Mouse (Mus musculus): ENCODE results near the gene Cfap97d2.
A peak's percentile ranks its signal among the peaks of the same experiment; 100 is the strongest.
"Not testable (repeated sequence)": the region's sequence is repeated elsewhere in the genome, so short reads cannot be mapped to it uniquely, and the experiment has no call there.

Gene Cfap97d2

GRCm38 (mm10) chr8:13687941-13688340 is 17.7 kb upstream of the Cfap97d2 start:
- peak; percentile 54 for DNase-seq

- no peak for DNase-seq
These were observed 17.2 kb upstream of the Cfap97d2 start for GRCm38 (mm10) chr8:13688461-13688860.

DNA sequence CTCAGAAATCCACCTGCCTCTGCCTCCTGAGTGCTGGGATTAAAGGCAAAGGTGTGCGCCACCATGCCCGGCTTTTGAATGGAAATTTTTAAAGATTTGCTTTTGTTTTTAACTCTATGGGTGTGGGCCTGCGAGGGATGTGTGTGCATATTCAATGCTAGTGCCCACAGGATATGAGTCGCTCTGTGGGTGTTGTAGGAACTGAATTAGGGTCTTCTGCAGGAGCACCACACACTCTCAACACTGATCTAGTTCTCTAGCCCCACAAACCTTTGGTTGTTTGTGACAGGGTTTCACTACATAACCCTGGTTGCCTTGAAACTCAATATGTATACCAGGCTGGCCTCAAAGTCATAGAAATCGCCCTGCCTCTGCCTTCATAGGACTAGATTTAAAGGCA is 16.4 kb upstream of the Cfap97d2 start:
- DNase-seq, result no peak

- no peak for DNase-seq
These were observed 13.2 kb upstream of the Cfap97d2 start for GRCm38 (mm10) chr8:13692302-13693066.

GRCm38 (mm10) chr8:13694735-13695134 is 11.0 kb upstream of the Cfap97d2 start:
- no peak for DNase-seq

DNA sequence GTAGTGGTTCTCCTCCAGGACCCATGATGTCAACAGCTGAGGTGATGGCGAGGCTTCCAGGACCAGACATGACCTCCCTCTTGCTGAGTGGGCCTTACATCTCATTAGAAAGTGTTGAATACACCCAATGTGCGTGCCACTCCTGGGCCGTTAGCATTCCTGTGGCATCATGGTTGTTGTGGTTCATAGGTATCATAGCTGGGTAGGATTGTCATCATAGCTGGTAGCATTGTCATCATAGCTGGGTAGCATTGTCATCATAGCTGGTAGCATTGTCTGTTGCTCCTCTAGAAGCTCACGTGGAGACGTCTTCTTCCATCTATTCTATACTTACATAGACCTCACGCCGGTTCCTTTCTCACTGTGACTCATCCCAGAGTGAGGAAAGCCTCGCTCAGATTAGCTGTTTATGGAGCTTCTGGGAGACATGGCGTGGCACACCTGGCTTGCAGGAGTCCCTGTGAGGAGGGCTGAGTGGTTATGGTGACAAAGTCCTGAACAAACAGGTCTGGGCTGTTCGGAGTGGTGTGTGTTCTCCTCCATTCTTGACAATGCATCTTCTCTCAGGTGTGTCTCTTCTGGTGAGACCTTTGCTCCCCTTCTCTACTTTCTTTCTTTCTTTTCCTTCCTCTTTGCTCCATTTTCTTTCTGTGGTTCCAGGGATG is 10.4 kb upstream of the Cfap97d2 start:
- no peak for DNase-seq

- DNase-seq, result no peak
These were observed 9.5 kb upstream of the Cfap97d2 start for GRCm38 (mm10) chr8:13696157-13696556.

GRCm38 (mm10) chr8:13697196-13697595 is 8.5 kb upstream of the Cfap97d2 start:
- DNase-seq, result no peak

DNA sequence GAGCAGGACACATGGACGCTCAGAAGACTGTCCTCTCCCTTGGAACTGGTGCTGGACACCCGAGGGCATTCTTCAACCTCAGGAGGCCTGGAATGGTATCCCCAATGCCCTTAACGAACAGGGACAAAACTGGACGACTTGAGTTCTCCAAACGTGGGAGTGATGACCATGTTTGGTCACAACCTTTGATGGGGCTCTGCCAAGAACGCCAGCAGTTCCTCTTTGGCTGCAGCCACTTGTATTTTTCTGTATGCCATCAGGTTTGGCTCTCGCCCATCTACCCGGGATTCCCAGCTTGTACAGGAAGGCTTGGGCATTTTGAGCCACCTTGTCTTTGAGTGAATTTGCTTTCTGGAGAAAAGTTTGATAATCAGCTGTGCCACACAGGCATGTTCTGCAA is 8.0 kb upstream of the Cfap97d2 start:
- no peak for DNase-seq

GRCm38 (mm10) chr8:13698281-13698680 is 7.4 kb upstream of the Cfap97d2 start:
- no peak for DNase-seq

GRCm38 (mm10) chr8:13699323-13699949 is 6.3 kb upstream of the Cfap97d2 start:
- DNase-seq, result no peak

DNA sequence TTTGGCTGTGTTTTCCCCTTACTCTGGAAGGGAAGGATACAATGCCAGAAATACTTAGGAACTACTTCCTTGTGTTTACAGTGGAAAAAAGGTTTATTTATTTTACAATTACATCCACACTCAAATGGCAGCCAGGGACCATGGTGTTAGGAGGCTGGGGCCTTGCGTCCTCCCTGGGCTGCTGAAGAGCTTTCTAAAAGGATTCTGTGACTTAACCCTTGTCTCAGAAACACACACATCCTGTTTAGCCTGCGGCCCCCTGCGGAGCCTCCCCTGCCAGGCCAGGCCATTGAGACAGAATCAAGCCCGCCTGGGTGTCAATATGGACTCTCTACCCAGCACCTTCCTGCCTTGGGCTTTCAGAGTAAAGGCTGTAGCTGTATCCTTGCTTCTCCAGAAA is 2.9 kb upstream of the Cfap97d2 start:
- no peak for DNase-seq

- DNase-seq, result no peak
These were observed 1.9 kb upstream of the Cfap97d2 start for GRCm38 (mm10) chr8:13703756-13704155.

DNA sequence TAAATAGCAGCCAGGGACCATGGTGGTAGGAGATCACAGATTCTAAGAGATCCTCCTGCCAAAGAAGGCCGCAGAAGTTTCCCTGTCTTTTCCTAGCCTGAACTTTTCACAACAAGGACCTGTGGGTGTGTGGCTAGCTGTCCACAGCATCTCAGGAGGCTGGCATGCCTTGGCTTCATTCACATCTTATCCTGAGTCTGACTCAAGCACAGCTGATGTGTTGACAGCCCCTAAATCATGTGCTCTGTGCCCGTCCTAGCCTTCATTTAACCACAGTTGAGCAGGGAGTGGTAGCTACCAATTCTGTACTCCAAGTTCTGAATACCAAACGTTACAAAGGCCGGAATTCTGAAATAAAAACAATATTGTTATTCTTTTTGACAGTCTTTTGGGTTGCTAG is 1.4 kb upstream of the Cfap97d2 start:
- DNase-seq, result no peak

- no peak for DNase-seq
These were observed 1.2 kb downstream of the Cfap97d2 start for GRCm38 (mm10) chr8:13706918-13707317.

DNA sequence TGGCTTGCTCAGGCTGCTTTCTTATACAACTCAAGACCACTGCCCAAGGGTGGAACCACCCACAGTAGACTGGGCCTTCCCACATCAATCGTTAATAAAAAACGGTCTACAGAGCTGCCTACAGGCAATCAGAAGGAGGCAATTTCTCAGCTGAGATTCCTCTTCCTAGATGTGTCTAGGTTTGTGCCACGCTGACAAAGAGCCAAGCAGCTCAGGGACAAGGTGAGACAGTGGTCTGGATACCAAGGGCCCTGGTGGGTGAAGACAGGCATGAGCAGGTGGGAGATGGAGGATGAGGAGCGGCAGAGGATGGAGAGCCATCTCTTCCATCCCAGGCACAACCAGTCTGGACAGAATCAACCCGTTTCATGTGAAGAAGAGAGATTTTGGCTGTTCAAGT is 2.8 kb downstream of the Cfap97d2 start:
- no peak for DNase-seq

- DNase-seq, result no peak
These were observed 13.3 kb downstream of the Cfap97d2 start for GRCm38 (mm10) chr8:13718980-13719379.

- peak; percentile 75 for DNase-seq
These were observed 20.0 kb downstream of the Cfap97d2 start for GRCm38 (mm10) chr8:13725722-13726121.

DNA sequence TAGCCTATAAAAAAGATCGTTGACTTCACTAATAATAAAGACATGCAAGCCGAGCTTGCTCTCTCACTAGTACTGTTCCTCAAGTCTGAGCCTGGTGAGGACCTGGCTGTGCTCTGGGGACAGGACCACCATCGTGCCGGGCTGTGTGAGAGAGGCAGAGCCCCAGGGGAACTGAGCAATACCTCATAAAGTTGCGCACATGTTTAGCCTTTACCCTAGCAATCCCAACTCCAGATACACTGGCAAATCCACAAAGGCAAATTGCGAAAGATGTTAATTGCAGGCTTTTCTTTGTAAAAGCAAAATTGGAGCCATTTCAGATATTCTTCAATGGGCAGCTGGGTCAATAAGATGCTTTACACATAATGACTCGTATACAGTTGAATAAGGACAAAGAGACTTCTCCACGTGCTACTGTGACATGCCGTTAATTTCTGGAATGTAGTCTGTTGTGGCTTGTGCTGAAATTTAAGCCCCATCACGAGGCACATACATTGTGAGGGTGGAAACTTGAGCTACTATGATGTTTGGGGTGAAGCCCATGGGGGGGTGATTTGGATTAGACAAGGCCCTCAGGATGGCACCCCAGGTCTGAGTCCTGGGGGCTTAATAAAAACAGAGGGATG is 21.9 kb downstream of the Cfap97d2 start:
- DNase-seq, result no peak

DNA sequence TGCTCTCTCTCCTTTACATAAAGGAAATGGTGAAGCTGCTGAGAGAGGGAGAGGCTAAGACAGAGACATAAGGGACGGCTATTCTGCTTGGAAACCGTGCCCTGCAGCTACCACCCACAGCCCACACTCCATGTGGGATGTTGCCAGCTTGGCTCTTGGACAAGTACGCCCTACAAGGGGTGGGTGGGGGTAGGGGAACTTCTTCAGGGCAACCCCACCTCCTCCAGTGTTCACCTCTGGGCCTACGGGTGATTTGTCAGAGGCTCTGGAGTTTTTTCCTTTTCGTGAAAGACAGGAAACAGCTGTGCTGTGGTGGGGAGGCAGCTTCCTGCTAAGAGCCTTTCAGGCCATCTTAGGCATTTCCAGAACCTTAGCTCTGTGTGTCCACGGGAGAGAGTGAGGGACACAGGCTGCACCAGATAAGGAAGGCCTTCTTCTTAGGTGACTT is 34.7 kb downstream of the Cfap97d2 start:
- DNase-seq, result peak; percentile 60

DNA sequence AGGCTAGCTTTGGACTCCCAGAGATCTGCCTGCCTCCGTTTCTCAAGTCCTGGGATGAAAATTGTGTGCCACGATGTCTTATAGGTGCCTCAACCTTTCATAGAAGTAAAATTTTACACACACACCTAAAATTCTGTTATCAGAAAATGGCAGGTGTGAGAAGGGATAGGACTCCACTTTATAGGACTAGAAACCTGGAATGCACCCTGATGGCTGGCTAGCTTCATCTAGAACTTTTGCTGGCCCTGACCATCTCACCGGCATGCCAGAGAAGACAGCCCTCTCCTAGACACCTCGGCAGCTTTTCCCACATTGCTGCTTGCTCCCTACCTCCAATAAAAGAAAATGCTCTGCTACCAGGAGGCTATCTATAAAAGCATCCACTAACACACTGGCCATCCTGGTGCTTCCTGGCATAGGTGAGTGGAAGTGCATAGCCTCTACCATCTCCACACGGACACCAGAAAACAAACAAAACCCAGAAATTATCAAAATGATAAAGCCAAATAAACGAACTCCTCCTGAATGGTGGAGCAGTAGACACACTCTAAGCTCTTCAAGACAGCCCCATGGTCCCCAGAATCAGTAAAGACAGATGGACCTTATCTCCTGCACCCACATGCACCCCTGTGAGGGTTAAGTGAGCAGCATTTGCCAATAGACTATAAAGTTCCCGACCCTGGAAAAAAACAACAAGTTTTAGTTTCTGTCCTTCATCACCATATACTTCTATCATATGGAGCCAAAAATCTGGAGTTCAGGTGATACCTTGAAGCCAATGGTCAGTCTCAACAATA is 35.3 kb downstream of the Cfap97d2 start:
- DNase-seq, result no peak

DNA sequence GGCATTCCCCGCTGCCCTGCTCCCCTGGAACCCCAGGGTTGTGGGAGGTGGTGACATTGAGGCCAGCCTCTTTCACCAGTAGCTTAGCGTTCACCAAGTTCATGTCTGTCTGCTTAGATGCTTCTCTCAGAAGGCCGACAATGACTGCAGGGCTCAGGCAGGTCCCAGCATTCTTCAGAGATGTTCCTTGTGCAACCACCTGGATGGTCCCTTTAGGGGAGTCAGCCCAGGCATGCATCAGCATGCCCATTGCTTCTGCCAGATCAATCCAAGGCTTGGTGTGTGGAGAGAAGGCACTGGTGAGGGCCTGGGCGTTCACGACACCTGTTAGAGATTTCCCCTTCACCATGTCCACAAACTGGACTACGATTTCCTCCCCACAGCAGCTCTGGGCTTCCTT is 40.5 kb downstream of the Cfap97d2 start:
- DNase-seq, result not testable (repeated sequence)

DNA sequence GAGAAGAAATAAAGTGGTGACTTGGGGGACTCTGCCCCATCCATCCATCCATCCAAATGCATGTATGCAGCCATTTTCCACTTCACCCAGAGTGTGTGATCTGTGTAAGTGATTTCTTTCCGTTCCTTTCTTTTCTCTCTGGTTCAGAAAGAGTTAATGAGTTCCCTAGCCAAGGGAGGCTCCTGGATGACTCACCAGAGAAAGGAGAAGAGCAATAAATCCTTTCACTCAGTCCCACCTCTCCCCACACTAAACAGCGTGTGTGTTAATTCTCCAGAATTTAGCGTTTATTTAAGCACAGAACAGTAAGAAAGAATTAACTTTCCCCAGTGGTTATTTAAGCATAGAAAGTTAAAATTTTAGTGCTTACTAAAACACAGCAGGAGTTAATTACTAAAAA is 41.9 kb downstream of the Cfap97d2 start:
- no peak for DNase-seq

All from thymus, postnatal 4 days (tissue).